Mouse (Mus musculus) embryo, embryonic 9.5 days (tissue): Measurements from ENCODE around the gene Epb41l5.
A peak's percentile ranks its signal among the peaks of the same experiment; 100 is the strongest.

ENCODE experiments used
- DNase-seq: peaks from one replicate; pipeline ENCODE4 v3.0.0-alpha.2; 2017; ENCODE audit errors: extremely low spot score

Epb41l5 gene

GRCm38 (mm10) chr1:119596954-119597480, 51.8 kb downstream of the Epb41l5 start:
- no peak for DNase-seq

GRCm38 (mm10) chr1:119590041-119590440, 58.8 kb downstream of the Epb41l5 start:
- no peak for DNase-seq

DNA sequence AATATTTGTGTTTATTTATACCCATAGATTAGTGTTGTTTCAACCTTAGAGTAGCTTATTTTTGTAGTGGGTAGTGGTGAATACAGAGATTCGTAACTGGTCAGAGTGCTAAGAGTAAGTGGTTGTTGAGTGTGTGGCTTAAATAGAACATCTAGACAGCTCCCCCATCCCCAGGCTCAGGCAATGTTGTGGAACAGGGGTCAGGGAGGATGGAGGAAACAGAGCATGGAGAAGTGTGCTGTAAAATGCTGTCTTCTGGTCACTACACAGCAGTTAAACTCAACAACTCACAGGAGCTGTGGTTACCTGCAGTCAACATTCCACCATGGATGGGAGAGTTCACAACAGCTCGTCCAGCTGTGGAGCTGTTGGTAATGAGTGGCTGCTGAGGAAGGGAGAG, 63.8 kb downstream of the Epb41l5 start:
- DNase-seq: no peak

DNA sequence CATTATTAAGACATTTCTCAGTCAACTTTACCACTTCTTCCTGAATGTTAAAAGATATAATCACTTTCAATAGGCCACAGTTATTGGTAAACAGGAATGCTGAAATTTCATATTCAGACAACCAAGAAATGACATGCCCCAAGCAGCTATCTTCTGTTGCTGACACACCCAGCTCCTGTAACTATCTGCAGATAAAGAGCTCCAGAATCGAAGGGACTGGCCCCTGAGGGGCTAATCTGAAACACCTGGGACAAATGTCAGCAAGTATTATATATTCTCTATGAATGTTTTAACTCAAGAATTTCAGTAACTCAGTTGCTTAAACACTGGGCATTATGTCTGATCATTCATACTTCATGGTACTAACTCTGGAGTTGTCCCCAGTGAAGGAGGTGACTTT, 78.7 kb downstream of the Epb41l5 start:
- DNase-seq: no peak

GRCm38 (mm10) chr1:119565531-119565930, 83.3 kb downstream of the Epb41l5 start:
- no peak for DNase-seq

- DNase-seq: no peak
Measured at GRCm38 (mm10) chr1:119557641-119558395, 91.0 kb downstream of the Epb41l5 start.

DNA sequence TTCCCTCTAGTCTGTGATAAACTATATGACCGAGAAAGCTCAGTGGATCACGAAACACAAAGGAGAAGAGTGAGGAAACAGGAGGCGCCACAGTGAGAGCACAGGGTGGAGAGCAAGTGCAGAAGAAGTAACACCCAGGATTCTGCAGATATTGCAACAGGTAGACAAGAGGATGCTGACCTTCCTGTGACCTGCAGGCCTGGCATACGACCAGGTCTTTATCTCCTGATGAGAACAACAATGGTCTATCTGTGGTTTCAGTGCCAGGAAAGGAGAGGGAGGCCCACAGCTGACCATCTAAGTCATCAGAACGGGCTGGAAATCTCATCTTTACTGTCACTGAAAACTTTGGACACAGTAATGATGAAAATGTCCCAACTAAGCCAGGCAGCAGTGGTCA, 93.1 kb downstream of the Epb41l5 start:
- no peak for DNase-seq

DNA sequence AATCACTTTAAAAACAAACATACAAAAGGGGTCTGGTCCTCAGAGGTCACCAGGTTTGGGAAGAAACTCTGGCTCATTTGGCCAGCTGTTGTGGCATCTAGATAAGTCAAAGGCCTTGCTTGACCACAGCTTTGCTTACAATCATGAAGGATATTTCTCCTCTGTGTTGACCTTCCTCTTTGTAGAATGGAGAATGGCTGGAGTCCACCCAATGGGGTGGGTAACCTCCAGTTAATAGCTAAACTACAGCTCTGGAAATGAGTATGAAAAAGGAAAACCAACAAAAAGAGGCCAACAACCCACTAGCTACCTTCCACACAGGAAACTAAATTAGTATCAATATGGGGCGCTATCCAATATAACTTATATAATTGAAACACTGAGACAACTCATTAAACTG, 97.1 kb downstream of the Epb41l5 start:
- no peak for DNase-seq

DNA sequence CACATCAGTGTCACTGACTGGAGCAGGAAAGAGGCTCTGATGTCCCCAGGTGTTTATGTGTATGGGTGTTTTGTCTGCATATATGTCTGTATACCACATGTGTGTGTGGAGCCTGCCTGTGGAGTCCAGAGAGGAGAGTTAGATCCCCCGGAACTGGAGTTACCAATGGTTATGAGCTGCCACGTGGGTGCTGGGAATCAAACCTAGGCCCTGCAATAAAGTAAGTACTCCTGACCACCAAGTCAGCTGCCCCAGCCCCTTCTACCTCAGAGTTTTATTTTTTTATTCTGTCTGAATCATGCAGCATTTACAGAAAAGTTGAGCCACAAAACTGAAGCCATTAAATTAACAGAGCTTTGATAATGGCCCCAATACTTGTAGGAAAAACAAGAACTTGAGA, 98.7 kb downstream of the Epb41l5 start:
- no peak for DNase-seq

DNA sequence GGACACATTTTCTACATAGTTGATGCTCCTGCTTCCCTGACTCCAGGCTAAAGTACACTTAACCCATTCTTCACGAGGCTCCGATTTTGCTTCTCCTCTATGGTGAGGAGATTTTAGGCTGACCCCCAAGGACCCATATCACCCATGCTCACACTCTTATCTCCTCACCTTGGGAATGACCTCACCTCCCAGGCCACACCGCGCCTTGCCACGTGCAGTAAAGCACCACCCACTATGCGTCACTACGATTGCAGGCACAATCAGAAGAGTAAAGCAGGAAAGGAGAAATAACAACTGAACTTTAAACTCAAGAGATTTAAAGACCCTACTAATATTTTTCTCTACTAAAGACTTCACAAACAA, 99.5 kb downstream of the Epb41l5 start:
- no peak for DNase-seq

GRCm38 (mm10) chr1:119548668-119549326, 100.0 kb downstream of the Epb41l5 start:
- DNase-seq: peak; percentile 39

DNA sequence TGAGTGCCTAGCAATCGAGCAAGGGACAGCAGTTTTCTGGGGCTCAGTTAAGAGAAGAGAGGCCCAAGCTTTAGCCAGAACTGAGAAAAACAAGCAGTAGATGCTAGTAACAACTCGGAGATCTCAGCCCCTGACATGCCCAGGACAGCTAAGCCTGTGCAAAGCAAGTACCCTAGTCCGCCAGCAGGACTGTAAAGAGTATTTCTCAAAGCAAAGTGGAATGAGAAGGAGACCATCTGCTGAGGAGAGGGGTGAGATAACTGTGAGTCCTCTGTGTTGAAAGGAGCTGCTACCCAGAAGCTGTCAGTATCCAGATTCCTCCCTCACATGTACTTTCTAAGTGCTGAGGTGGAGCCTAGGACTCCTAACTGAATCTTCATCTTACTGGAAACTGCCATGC, 102.3 kb downstream of the Epb41l5 start:
- DNase-seq: no peak

DNA sequence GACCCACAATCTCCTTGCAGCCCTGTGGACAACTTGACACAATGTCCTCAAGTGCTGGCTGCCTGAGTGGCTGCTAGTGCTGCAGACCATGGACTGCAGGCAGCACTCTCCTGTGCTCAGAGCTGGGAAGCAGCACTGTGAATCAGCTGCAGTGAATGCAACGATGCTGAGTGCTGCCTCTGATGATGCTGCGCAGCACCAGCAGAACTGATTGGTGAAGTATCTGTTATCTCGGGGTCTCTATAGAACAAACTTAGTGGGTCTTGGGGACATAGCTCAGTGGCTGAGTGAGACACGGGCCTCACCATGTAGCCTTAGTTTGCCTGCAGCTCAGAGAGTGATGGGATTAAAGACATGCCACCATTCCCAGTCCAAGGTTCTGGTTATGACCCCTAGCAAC, 103.1 kb downstream of the Epb41l5 start:
- no peak for DNase-seq

GRCm38 (mm10) chr1:119545164-119545563, 103.6 kb downstream of the Epb41l5 start:
- DNase-seq: no peak

DNA sequence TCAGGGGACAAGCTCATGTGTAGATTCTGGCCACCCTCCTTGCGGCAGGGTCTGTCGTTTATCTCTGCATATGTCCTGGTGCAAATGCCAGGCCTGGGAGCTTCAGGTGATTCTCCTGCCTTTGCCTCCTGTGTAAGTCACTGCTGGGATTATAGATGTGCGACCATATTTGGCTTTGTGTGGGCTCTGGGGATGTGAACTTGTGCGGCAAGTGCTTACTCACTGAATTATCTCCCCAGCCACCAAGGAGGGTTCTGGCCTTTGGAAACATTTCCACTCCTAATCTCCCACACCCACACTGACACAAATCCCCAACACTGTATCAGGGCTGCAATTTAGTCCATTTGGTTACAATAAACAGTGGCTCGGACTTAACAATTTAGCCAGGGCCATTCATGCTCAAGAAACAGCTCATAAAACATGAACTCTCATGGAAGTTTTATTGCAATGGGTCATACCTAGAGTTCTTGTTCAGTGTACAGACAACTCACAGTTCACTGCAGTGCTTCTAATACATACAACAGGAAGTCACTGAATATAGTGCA, 104.1 kb downstream of the Epb41l5 start:
- DNase-seq: no peak

- DNase-seq: no peak
Measured at GRCm38 (mm10) chr1:119543316-119543715, 105.5 kb downstream of the Epb41l5 start.

GRCm38 (mm10) chr1:119541570-119541969, 107.2 kb downstream of the Epb41l5 start:
- DNase-seq: no peak

- DNase-seq: no peak
Measured at GRCm38 (mm10) chr1:119540836-119541557, 107.8 kb downstream of the Epb41l5 start.

GRCm38 (mm10) chr1:119539252-119539651, 109.5 kb downstream of the Epb41l5 start:
- DNase-seq: no peak

GRCm38 (mm10) chr1:119537651-119538050, 111.1 kb downstream of the Epb41l5 start:
- DNase-seq: no peak

- DNase-seq: no peak
Measured at GRCm38 (mm10) chr1:119536122-119536521, 112.7 kb downstream of the Epb41l5 start.

- DNase-seq: no peak
Measured at GRCm38 (mm10) chr1:119534341-119534740, 114.5 kb downstream of the Epb41l5 start.
